Mouse (Mus musculus) hindbrain, embryonic 12.5 days (tissue): ENCODE results near the gene Calm3. TPM values are rescaled to one million over a fixed set of nuclear protein-coding genes. Genes with fewer than 3 reads are reported as not detected.

Experiments used
- ATAC-seq: fragments of 200-750 bp; cut with Nextera tagmentation; 2 replicates; pipeline ENCODE4 v1.8.0; 2017; ENCODE audit warnings: moderate TSS enrichment; ENCODE audit not compliant: low FRiP score
- H3K27ac ChIP-seq: fragments of 300-500 bp; sonication (generic); 2 replicates; pipeline ENCODE4 v1.5.1; 2016; ENCODE audit warnings: mild to moderate bottlenecking
- H3K27me3 ChIP-seq: fragments of 300-500 bp; sonication (generic); 2 replicates; pipeline ENCODE4 v1.6.1; 2016; ENCODE audit warnings: mild to moderate bottlenecking
- H3K36me3 ChIP-seq: fragments of 300-500 bp; sonication (generic); 2 replicates; pipeline ENCODE4 v1.6.1; 2016; ENCODE audit warnings: mild to moderate bottlenecking
- H3K4me1 ChIP-seq: fragments of 300-500 bp; sonication (generic); 2 replicates; pipeline ENCODE4 v1.6.1; 2016
- H3K4me2 ChIP-seq: fragments of 300-500 bp; sonication (generic); replicated peaks from 2 replicates; pipeline ENCODE4 v1.6.1; 2016; ENCODE audit warnings: mild to moderate bottlenecking
- H3K4me3 ChIP-seq: fragments of 300-500 bp; sonication (generic); 2 replicates; pipeline ENCODE4 v1.5.1; 2016; ENCODE audit warnings: mild to moderate bottlenecking
- H3K9ac ChIP-seq: fragments of 300-500 bp; sonication (generic); 2 replicates; pipeline ENCODE4 v1.6.1; 2016; ENCODE audit warnings: mild to moderate bottlenecking, moderate library complexity
- H3K9me3 ChIP-seq: fragments of 300-500 bp; sonication (generic); replicated peaks from 2 replicates; pipeline ENCODE4 v1.6.1; 2016; ENCODE audit warnings: mild to moderate bottlenecking
- WGBS: fragments of 180-500 bp; shearing (Covaris S2); methylation state at CpG from one replicate; pipeline ENCODE4 v1.1.7; 2016; 5-methylcytosine and 5-hydroxymethylcytosine counted together
- polyA plus RNA-seq: library from polyadenylated mRNA; unstranded; fragments of >200 nt; fragmentation: Nextera tagmentation; extraction: Ambion mirVana; gene quantifications from 2 replicates; pipeline ENCODE4 v1.2.1, GENCODE M21; 2016

Gene Calm3
- polyA plus RNA-seq, 1 experiment from 2014 or later = 210 TPM

- Histone ChIP-seq H3K9ac (peak overlapping the region; percentile 41; the same call in 1 of the 2 replicates), H3K27me3 (peaks cover 10% of the 10 kb centered on the region; the same call in 1 of the 2 replicates), H3K36me3 (no peaks in the 10 kb centered on the region), H3K4me2 (no peak overlapping the region), H3K4me3 (no peak overlapping the region), H3K9me3 (no peaks in the 10 kb centered on the region), H3K4me1 (peaks cover 49% of the 10 kb centered on the region), H3K27ac (no peak overlapping the region)
- no peak for ATAC-seq
- WGBS = 53% methylated on average over 11 of the region's 11 CpGs
Measured at GRCm38 (mm10) chr7:16908367-16908766, 15.5 kb downstream of the Calm3 start.

GRCm38 (mm10) chr7:16907842-16908241 lies 16.1 kb downstream of the Calm3 start:
- ATAC-seq = no peak
- no peaks in the 10 kb centered on the region for H3K36me3 ChIP-seq
- no peaks in the 10 kb centered on the region for H3K9me3 ChIP-seq
- H3K27ac ChIP-seq = no peak overlapping the region
- no peak overlapping the region for H3K9ac ChIP-seq
- no peak overlapping the region for H3K4me2 ChIP-seq
- WGBS = 75% methylated on average over 7 of the region's 7 CpGs
- no peak overlapping the region for H3K4me3 ChIP-seq
- H3K4me1 ChIP-seq = peaks cover 49% of the 10 kb centered on the region
- H3K27me3 ChIP-seq = peaks cover 10% of the 10 kb centered on the region; the same call in 1 of the 2 replicates

DNA sequence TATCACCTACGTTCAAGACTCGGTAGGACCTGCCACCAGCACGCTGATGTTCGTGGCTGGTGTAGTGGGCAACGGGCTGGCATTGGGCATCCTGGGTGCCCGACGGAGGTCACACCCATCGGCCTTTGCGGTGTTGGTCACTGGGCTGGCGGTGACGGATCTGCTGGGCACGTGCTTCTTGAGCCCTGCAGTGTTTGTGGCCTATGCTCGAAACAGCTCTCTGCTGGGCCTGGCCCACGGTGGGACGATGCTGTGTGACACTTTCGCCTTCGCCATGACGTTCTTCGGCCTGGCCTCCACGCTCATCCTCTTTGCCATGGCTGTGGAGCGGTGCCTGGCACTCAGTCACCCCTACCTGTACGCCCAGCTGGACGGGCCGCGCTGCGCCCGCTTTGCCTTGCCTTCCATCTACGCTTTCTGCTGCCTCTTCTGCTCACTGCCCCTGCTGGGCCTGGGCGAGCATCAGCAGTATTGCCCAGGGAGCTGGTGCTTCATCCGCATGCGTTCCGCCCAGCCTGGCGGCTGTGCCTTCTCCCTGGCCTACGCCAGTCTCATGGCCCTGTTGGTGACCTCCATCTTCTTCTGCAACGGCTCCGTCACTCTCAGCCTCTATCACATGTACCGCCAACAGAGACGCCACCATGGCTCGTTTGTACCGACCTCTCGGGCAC lies 16.9 kb downstream of the Calm3 start:
- no peak overlapping the region for H3K4me2 ChIP-seq
- H3K4me3 ChIP-seq = no peak overlapping the region
- no peaks in the 10 kb centered on the region for H3K9me3 ChIP-seq
- peaks cover 43% of the 10 kb centered on the region for H3K4me1 ChIP-seq
- H3K27me3 ChIP-seq = peaks cover 10% of the 10 kb centered on the region; the same call in 1 of the 2 replicates
- no peaks in the 10 kb centered on the region for H3K36me3 ChIP-seq
- 91% methylated on average over 40 of the region's 41 CpGs for WGBS
- ATAC-seq = no peak
- 0 out of 2 replicates have a peak overlapping the region, but pooled peaks have one; percentile 18 for H3K9ac ChIP-seq
- no peak overlapping the region for H3K27ac ChIP-seq

DNA sequence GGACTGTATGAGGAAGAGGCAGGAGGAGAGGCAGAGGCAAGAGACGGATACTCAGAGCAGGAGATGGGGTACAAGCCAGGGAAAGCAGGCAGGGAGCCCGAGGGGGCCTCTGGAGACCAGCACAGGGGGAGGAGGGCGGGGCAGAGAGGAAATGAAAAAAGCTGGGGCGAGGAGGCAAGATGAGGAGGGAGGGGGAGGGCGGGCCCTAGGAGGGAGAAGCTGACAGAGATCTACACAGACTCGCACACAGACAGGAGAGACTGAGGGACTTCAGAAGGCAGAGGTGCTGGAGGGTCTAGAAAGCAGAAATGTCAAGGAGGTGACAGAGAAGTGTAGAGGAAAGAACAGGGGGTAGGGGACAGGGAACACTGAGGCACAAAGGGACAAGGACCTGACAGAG lies 17.6 kb downstream of the Calm3 start, which contains the start of gene Ptgir:
Ptgir (plus strand) TSS at position 210 of the 400 bp plus-strand sequence.
- no peak within 1 kb of the TSS for H3K4me2 ChIP-seq
- peaks cover 10% of the 10 kb centered on the region; the same call in 1 of the 2 replicates for H3K27me3 ChIP-seq
- H3K27ac ChIP-seq = peak within 1 kb of the TSS; percentile 7; the same call in 1 of the 2 replicates
- H3K9me3 ChIP-seq = no peaks in the 10 kb centered on the region
- no peaks in the 10 kb centered on the region for H3K36me3 ChIP-seq
- no peak within 1 kb of the TSS for H3K4me3 ChIP-seq
- ATAC-seq = no peak
- peaks cover 47% of the 10 kb centered on the region for H3K4me1 ChIP-seq
- 0 out of 2 replicates have a peak within 1 kb of the TSS, but pooled peaks have one; percentile 18 for H3K9ac ChIP-seq
- WGBS = 4% methylated on average over 6 of the region's 6 CpGs

GRCm38 (mm10) chr7:16905491-16906021 lies 18.4 kb downstream of the Calm3 start:
- 49% methylated on average over 9 of the region's 9 CpGs for WGBS
- Histone ChIP-seq H3K4me3 (no peak overlapping the region), H3K27ac (peak overlapping the region; percentile 7; the same call in 1 of the 2 replicates), H3K4me2 (no peak overlapping the region), H3K27me3 (peaks cover 10% of the 10 kb centered on the region; the same call in 1 of the 2 replicates), H3K9me3 (no peaks in the 10 kb centered on the region), H3K4me1 (peaks cover 51% of the 10 kb centered on the region), H3K9ac (no peak overlapping the region), H3K36me3 (no peaks in the 10 kb centered on the region)
- ATAC-seq = no peak

DNA sequence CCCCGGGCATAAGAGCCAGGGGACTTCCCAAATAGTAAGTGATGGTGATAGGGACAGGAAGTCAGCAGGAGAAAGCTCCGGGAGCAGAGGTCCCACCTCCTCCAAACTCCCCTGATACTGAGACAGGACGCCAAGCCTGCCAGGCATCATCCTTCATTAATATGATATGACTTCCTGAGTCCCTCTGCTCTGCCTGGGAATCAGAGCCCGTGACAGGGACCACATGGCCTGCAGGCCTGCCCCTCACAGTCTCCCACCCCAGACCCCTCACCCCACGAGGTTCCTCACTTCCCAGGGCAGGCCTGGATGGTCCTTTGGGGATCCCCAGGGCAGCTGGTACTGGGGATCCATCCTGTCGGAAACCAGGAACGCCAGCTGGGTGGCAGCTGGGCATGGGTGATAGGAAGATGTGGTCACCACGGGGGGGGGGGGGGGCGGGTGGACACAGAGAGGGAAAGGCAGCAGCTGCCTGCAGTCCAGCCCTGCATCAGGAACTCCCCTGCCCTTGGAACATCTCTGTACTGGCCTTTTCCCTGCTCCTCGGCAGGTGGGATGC lies 19.7 kb downstream of the Calm3 start:
- ATAC-seq = 0 out of 2 replicates have a peak, but pooled peaks have one; percentile 39
- Histone ChIP-seq H3K4me2 (no peak overlapping the region), H3K4me1 (peaks cover 54% of the 10 kb centered on the region), H3K9me3 (no peaks in the 10 kb centered on the region), H3K27ac (0 out of 2 replicates have a peak overlapping the region, but pooled peaks have one; percentile 23), H3K27me3 (peaks cover 6% of the 10 kb centered on the region; the same call in 1 of the 2 replicates), H3K4me3 (no peak overlapping the region), H3K9ac (no peak overlapping the region), H3K36me3 (no peaks in the 10 kb centered on the region)
- WGBS = 45% methylated on average over 8 of the region's 10 CpGs

DNA sequence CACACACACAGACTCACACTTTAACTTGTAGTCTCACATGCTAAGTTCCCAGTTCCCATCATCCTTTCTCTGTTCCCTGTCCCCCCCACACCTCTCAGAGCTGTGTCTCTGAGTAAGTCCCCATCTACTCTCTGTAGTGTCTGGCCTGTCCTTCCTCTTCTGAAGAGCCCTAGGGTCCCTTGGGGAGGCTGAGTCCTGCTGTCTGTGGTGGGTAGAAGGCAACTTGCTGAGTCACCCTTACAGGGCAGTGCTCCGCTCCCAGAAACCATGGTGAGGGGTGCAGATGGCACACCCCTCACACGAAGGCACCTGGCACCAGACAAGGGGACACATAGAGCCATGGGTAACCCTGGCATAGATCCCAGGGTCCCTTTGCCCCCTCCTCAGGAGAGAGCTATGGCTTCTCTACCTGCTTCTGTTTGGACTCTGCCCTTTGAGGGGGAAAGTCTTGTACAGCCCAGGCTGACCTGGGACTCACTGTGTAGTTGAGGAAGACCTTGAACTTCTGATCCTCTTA lies 20.4 kb downstream of the Calm3 start:
- Histone ChIP-seq H3K27me3 (0 out of 2 replicates have a peak, but pooled peaks cover 3% of the 10 kb centered on the region), H3K4me3 (no peak overlapping the region), H3K4me1 (peaks cover 48% of the 10 kb centered on the region), H3K27ac (no peak overlapping the region), H3K9ac (no peak overlapping the region), H3K36me3 (no peaks in the 10 kb centered on the region), H3K4me2 (no peak overlapping the region), H3K9me3 (no peaks in the 10 kb centered on the region)
- no peak for ATAC-seq
- 78% methylated on average over 2 of the region's 2 CpGs for WGBS

DNA sequence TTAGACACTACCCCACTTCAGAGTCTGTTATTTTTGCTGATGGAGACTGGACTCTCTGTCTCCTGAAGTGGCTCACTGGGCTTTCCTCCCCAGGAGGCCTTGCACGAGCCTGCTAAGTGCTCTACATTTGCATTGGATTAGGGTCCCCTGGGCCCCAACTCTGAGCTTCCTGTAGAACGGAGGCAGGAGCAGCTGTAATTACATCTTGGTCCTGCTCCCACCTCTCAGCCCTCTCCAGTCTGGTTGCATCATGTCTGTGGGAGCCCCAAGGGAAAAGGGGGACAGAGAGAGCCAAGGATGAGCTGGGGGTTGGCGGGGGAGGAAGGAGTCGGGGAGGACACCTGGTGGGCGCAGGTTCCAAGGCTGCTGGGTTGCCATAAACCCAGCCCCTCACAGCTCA lies 23.4 kb downstream of the Calm3 start:
- WGBS = 8% methylated on average over 5 of the region's 5 CpGs
- no peak overlapping the region for H3K9ac ChIP-seq
- no peak overlapping the region for H3K4me3 ChIP-seq
- H3K4me2 ChIP-seq = no peak overlapping the region
- H3K4me1 ChIP-seq = peaks cover 27% of the 10 kb centered on the region
- no peaks in the 10 kb centered on the region for H3K36me3 ChIP-seq
- 0 out of 2 replicates have a peak, but pooled peaks have one; percentile 9 for ATAC-seq
- no peaks in the 10 kb centered on the region for H3K9me3 ChIP-seq
- H3K27ac ChIP-seq = 0 out of 2 replicates have a peak overlapping the region, but pooled peaks have one; percentile 24
- no peaks in the 10 kb centered on the region for H3K27me3 ChIP-seq

- Histone ChIP-seq H3K4me1 (peaks cover 53% of the 10 kb centered on the region), H3K36me3 (no peaks in the 10 kb centered on the region), H3K27ac (no peak overlapping the region; the same call in 1 of the 2 replicates), H3K9me3 (no peaks in the 10 kb centered on the region), H3K4me2 (peak overlapping the region; percentile 60), H3K4me3 (peak overlapping the region; percentile 20; the same call in 1 of the 2 replicates), H3K27me3 (peaks cover 24% of the 10 kb centered on the region), H3K9ac (no peak overlapping the region)
- 29% methylated on average over 10 of the region's 10 CpGs for WGBS
- no peak for ATAC-seq
Measured at GRCm38 (mm10) chr7:16895511-16895910, 28.4 kb downstream of the Calm3 start.

GRCm38 (mm10) chr7:16895000-16895399 lies 28.9 kb downstream of the Calm3 start:
- Histone ChIP-seq H3K9ac (0 out of 2 replicates have a peak overlapping the region, but pooled peaks have one; percentile 55), H3K4me1 (peaks cover 50% of the 10 kb centered on the region), H3K4me2 (peak overlapping the region; percentile 60), H3K4me3 (peak overlapping the region; percentile 20), H3K9me3 (no peaks in the 10 kb centered on the region), H3K36me3 (no peaks in the 10 kb centered on the region), H3K27me3 (peaks cover 27% of the 10 kb centered on the region), H3K27ac (peak overlapping the region; percentile 55)
- ATAC-seq = peak; percentile 20
- under 1% methylated on average over 24 of the region's 24 CpGs for WGBS

- peak; percentile 77 for ATAC-seq
- H3K27ac ChIP-seq = peak overlapping the region; percentile 55; the same call in 1 of the 2 replicates
Measured at GRCm38 (mm10) chr7:16894279-16894678, 29.6 kb downstream of the Calm3 start.

DNA sequence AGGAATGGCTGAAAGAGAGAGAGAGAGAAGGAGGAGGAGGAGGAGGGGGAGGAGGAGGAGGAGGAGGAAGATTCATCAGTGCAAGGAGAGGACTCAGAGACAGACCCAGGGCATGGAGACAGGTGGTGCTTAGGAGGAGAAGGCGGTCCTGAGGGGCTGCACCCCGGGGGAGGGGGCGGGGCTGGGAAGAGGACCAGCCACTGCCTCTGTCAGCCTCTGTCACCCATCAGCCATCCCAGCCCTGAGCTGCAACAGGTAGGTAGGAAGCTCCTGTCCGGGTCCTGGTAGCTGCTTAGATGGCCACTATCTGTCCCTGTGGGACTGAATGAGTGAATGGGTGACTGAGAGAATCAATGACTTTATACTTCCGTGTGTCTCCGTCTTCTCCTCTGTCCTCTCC lies 30.3 kb downstream of the Calm3 start:
- Histone ChIP-seq H3K9ac (no peak overlapping the region), H3K4me2 (peak overlapping the region; percentile 60), H3K9me3 (no peaks in the 10 kb centered on the region), H3K36me3 (no peaks in the 10 kb centered on the region), H3K4me3 (peak overlapping the region; percentile 3; the same call in 1 of the 2 replicates), H3K27ac (no peak overlapping the region), H3K27me3 (peaks cover 31% of the 10 kb centered on the region), H3K4me1 (peaks cover 49% of the 10 kb centered on the region)
- no peak for ATAC-seq
- WGBS = 7% methylated on average over 6 of the region's 6 CpGs

More at GRCm38 (mm10) chr7:16894279-16894678, 29.6 kb downstream of the Calm3 start:
- no peaks in the 10 kb centered on the region for H3K9me3 ChIP-seq
- peak overlapping the region; percentile 60 for H3K4me2 ChIP-seq
- H3K4me3 ChIP-seq = peak overlapping the region; percentile 20; the same call in 1 of the 2 replicates
- 0% methylated on average over 4 of the region's 4 CpGs for WGBS
- peaks cover 31% of the 10 kb centered on the region for H3K27me3 ChIP-seq
- peak overlapping the region; percentile 35 for H3K9ac ChIP-seq
- no peaks in the 10 kb centered on the region for H3K36me3 ChIP-seq
- H3K4me1 ChIP-seq = peaks cover 49% of the 10 kb centered on the region
